Mouse (Mus musculus) megakaryocyte, adult 5-6 weeks (primary cell): Measurements from ENCODE around the gene Rnf135. TPM values are rescaled to one million over a fixed set of nuclear protein-coding genes. Genes with fewer than 3 reads are reported as not detected.
"Not testable (repeated sequence)": the region's sequence is repeated elsewhere in the genome, so short reads cannot be mapped to it uniquely, and the experiment has no call there.

ENCODE experiments used
- ATAC-seq: 2 replicates; pipeline ENCODE4 v1.8.0; 2016; ENCODE audit warnings: mild to moderate bottlenecking, inconsistent platforms; ENCODE audit not compliant: poor library complexity, severe bottlenecking
- total RNA-seq, 2 experiments: library from RNA; stranded (forward) in 1 of 2; stranded (reverse) in 1 of 2; fragments of 153-499, 151-499 nt in 1 of 2; fragments of 221-1000, 200-1000 nt in 1 of 2; gene quantifications; 2 replicates each; pipeline versions ENCODE4 v1.2.3 to v1.2.4; 2015 to 2017

Rnf135 gene
- total RNA-seq, 2 experiments from 2014 or later: 4.4 to 4.8 TPM

GRCm38 (mm10) chr11:80199316-80199715 lies 15.7 kb downstream of the Rnf135 start:
- no peak for ATAC-seq

GRCm38 (mm10) chr11:80199773-80200172 lies 16.1 kb downstream of the Rnf135 start:
- ATAC-seq: no peak

DNA sequence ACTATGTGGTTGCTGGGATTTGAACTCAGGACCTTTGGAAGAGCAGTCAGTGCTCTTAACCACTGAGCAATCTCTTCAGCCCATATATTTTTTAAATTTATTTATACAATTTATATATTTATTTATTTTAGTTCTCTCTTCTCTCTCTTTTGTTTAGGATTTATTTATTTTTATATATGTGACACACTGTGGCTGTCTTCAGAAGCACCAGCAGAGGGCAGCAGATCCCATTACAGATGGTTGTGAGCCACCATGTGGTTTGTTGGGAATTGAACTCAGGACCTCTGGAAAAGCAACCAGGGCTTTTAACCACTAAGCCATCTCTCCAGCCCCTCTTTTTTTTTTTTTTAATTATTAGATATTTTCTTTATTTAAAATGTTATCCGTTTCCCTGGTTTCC lies 16.7 kb downstream of the Rnf135 start:
- ATAC-seq: no peak; the same call in 1 of the 2 replicates

- ATAC-seq: no peak
These were observed 18.6 kb downstream of the Rnf135 start for GRCm38 (mm10) chr11:80202296-80202695.

DNA sequence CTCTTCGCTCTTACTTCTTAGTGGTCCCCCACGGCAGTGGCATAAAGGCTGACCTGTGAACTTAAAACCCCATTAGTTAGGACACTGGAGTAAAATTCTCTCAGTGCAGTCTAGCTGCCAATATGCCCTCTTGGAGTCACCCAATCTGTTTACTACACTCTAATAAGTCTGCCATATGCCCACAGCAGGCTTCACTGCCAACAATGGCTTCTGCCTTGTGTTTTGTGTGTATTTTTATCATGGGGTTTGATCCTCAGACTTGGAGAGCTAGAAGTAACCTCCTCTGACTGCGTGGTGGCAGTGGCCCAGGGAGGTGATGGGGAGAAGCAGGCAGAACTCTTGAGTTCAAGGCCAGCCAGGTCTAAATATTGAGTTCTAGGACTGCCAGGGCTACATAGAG lies 20.4 kb downstream of the Rnf135 start:
- no peak for ATAC-seq

GRCm38 (mm10) chr11:80204941-80205340 lies 21.3 kb downstream of the Rnf135 start:
- ATAC-seq: no peak

- no peak for ATAC-seq
These were observed 24.8 kb downstream of the Rnf135 start for GRCm38 (mm10) chr11:80208465-80208859.

DNA sequence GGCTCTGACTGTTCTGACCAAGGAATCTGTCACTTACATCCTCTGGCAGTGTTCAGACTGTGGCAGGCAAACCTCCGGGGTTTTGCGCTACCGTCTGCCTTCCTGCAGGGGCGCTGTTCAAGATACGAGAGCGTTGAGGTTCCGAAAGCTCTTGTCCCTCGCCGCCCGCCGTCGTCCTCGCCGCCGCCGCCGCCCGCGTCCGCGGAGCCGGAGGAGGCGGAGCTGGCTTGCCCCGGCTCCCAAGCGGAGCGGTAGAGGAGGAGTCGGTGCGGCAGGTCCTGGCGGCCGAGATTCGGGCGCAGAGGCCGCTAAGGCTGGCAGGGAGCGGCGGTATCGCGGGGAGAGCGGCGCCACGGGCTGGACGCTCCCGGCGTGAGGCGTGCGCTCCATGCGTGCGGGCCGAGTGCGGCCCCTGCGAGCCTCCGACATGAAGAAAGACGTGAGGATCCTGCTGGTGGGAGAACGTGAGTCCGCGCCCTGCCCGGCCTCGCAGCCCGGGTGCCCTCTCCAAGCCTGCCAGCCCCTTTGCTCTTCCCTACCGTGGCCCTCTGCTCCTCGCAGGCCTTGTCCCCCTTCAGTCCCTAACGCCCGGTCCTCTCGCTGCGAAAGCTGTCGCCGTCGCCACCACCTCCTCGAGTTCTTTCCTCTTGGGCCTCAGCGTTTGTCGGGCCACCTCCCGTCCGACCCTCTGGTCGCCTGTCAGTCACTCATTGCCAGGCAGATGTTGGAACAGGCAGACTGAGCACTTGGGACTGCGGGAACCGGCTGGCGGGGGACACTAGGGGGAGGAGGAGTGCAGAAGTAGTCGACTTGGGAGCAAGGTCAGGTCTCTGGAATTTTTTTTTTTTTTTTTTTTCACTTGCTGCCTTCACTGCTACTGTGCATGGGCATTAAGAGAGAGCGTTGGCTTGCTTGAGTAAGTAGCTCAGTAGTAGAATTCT lies 25.5 kb downstream of the Rnf135 start, which contains the start of gene Rhot1:
Gene Rhot1 (plus strand): TSS at position 160 of the 941 bp plus-strand sequence.
- ATAC-seq: peak; percentile 97

DNA sequence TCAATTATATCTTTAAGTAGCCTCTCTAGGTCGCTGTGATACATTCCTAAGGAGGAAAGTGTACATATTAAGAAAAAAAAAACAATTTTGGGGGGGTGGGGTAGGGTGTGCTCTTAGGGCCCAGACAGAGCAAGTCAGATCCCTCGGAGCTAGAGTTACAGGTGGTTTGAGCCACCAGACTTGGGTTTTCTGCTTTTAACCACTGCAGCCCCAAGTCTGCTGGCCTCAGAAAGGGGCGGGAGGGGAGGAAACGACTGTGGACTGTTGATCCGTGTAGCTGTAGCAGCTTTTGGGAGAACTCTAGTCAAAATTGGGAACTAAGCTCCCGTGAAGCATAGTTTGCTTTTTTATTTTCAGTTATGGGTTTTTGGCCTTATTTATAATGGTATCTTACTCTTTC lies 26.7 kb downstream of the Rnf135 start:
- ATAC-seq: no peak

- ATAC-seq: no peak
These were observed 28.6 kb downstream of the Rnf135 start for GRCm38 (mm10) chr11:80212282-80212681.

DNA sequence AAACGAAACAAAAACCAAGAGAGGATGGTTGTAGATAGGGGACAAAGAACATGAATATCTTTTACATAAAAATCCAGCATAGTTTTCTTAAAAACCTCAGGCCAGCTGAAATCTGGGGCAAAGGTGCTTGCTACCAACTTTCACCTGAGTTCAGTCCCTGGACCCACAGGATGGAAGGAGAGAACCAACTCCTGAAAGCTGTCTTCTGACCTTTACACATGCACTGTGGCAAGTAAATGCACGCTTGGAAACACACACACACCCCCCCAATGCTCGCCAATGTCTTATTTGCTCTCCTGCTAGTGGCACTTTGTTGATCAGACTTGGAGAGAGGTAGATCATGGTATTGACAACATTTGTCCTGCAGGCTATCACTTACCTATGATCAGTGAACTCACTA lies 31.6 kb downstream of the Rnf135 start:
- no peak for ATAC-seq

DNA sequence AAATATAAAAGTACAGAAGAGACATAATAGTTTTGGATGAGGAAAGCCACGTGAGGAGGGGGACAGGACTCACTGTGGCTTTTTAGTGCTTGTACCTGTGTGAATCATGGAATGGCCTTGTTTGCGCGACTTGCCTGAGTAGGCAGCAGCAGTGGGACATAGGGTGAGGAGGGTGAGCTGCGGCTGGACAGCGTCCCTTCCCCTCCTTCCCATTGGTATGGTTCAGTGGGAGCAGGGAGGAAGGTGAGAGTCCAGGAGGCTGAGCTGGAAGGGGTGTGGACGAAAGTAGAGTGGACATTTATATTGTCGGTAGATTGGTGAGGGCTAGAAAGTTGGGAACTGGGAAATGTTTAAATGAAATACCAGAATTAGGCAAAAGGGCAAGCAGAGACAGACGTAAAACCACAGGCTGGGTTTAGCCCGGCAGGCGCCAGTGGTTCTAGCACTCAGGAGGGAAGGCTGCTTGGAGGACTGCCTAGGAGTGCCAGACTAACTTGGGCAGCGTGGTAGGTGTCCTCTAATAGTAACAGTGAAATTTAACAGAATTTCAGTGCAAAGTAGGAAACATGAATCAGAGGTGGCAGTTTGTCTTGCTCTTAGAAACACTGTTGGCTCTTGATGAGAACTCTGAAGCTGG lies 35.1 kb downstream of the Rnf135 start:
- no peak for ATAC-seq

GRCm38 (mm10) chr11:80230066-80230465 lies 46.4 kb downstream of the Rnf135 start:
- ATAC-seq: not testable (repeated sequence)

DNA sequence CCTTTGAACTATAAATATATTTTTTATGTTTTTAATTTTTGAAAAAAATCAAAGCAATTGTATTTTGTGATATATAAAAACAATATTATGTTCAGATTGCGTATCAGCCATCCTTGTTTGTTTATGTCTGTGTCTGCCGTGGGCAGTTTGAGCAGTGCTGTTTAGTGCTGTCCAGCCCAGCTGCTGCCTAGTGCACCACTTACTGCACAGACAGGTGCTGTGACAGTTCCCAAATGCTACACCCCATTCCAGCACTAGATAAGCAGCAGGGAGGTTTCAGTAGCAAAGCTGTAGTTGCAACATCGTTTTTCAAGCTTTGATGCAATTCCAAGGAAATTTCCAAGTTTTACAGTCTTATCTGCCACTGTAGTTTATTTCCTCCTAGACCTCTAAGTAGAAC lies 53.6 kb downstream of the Rnf135 start:
- no peak for ATAC-seq

- ATAC-seq: no peak
These were observed 54.7 kb downstream of the Rnf135 start for GRCm38 (mm10) chr11:80238306-80238705.

- no peak for ATAC-seq
These were observed 63.4 kb downstream of the Rnf135 start for GRCm38 (mm10) chr11:80247026-80247425.

DNA sequence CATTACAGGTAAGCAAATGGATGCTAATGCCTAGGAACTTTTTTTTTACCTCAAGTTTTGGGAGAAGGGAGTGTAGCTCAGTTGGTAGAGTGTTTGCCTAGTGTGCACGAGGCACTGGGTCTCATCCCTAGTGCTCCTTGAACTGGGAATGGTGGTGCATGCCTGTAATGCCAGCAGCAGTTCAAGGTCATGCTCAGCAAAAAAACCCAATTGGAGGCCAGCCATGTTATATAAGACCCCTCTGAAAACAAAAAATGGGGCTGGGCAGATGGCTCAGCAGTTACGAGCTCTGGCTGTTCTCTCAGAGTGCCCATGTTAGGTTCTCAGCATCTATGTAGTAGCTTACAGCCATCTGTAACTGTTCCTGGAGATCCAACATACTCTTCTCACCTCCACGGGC lies 64.9 kb downstream of the Rnf135 start:
- ATAC-seq: no peak

Other genes with a start within 250 kb of the Rnf135 start
- gene Utp6, start 221.5 kb upstream of the Rnf135 start, total RNA-seq (2015): 17.9 and 22.9 TPM in 2 replicates
- gene Utp6, start 221.5 kb upstream of the Rnf135 start, total RNA-seq (2017): 51.6 and 74.4 TPM in 2 replicates
- 75.5 and 86.8 TPM in 2 replicates for gene Suz12, start 190.7 kb upstream of the Rnf135 start, total RNA-seq (2015)
- 64.6 and 77.2 TPM in 2 replicates for gene Suz12, start 190.7 kb upstream of the Rnf135 start, total RNA-seq (2017)
- gene Crlf3, start 102.9 kb upstream of the Rnf135 start, total RNA-seq (2015): 87.6 and 93.5 TPM in 2 replicates
- 121 and 127 TPM in 2 replicates for gene Crlf3, start 102.9 kb upstream of the Rnf135 start, total RNA-seq (2017)
- 22.8 and 23.3 TPM in 2 replicates for gene Atad5, start 94.5 kb upstream of the Rnf135 start, total RNA-seq (2015)
- 18.0 and 27.4 TPM in 2 replicates for gene Atad5, start 94.5 kb upstream of the Rnf135 start, total RNA-seq (2017)
- gene Tefm, start 41.7 kb upstream of the Rnf135 start, total RNA-seq (2015): 9.7 and 11.4 TPM in 2 replicates
- 10.4 and 11.4 TPM in 2 replicates for gene Tefm, start 41.7 kb upstream of the Rnf135 start, total RNA-seq (2017)
- gene Adap2, start 29.7 kb upstream of the Rnf135 start, total RNA-seq (2015): 2.7 and 3.7 TPM in 2 replicates
- gene Adap2, start 29.7 kb upstream of the Rnf135 start, total RNA-seq (2017): 4.2 and 5.8 TPM in 2 replicates
- gene Rhot1, start 25.2 kb downstream of the Rnf135 start, total RNA-seq (2015): 42.5 and 45.0 TPM in 2 replicates
- gene Rhot1, start 25.2 kb downstream of the Rnf135 start, total RNA-seq (2017): 34.6 and 37.8 TPM in 2 replicates
- 0.11 and 1.5 TPM in 2 replicates for gene Rhbdl3, start 117.1 kb downstream of the Rnf135 start, total RNA-seq (2015)
- gene Rhbdl3, start 117.1 kb downstream of the Rnf135 start, total RNA-seq (2017): 0.11 TPM in 1 of 2 replicates, not detected in the other
- gene 5730455P16Rik, start 194.2 kb downstream of the Rnf135 start, total RNA-seq (2015): 3.9 and 4.1 TPM in 2 replicates
- 6.0 and 7.5 TPM in 2 replicates for gene 5730455P16Rik, start 194.2 kb downstream of the Rnf135 start, total RNA-seq (2017)
- 350 and 374 TPM in 2 replicates for gene Zfp207, start 199.4 kb downstream of the Rnf135 start, total RNA-seq (2015)
- 194 and 212 TPM in 2 replicates for gene Zfp207, start 199.4 kb downstream of the Rnf135 start, total RNA-seq (2017)
- gene Psmd11, start 244.8 kb downstream of the Rnf135 start, total RNA-seq (2015): 62.0 and 67.1 TPM in 2 replicates
- gene Psmd11, start 244.8 kb downstream of the Rnf135 start, total RNA-seq (2017): 38.8 and 73.4 TPM in 2 replicates